Mouse (Mus musculus): Measurements from ENCODE around the gene Dnase2a. TPM values are rescaled to one million over a fixed set of nuclear protein-coding genes. Genes with fewer than 3 reads are reported as not detected.

The Dnase2a gene
- polyA plus RNA-seq, 1 experiment from 2014 or later: 17.9 TPM

- Histone ChIP-seq H3K9ac (replicated peaks; ENCODE audit: low read depth, low read length) (no peak overlapping the region), H3K27me3 (ENCODE audit: control insufficient read depth, insufficient read depth, low read length) (peaks cover 20% of the 10 kb centered on the region), H3K9me3 (ENCODE audit: control insufficient read depth, low read depth, low read length) (no peaks in the 10 kb centered on the region), H3K36me3 (ENCODE audit: control insufficient read depth, insufficient read depth, low read length) (no peaks in the 10 kb centered on the region), H3K4me1 (ENCODE audit: control insufficient read depth, insufficient read depth, low read length) (no peaks in the 10 kb centered on the region; the same call in 1 of the 2 replicates), H3K4me3 (ENCODE audit: low read depth, low read length) (no peak overlapping the region), H3K4me2 (replicated peaks; ENCODE audit: low read depth, low read length) (no peak overlapping the region), H3K27ac (ENCODE audit: low read length) (no peak overlapping the region)
- ATAC-seq (ENCODE audit: insufficient number of reproducible peaks, insufficient read depth, low FRiP score, low read depth): no peak
- WGBS: 90% methylated on average over 6 of the region's 6 CpGs
These were observed 2.2 kb downstream of the Dnase2a start for GRCm38 (mm10) chr8:84910551-84910950.

DNA sequence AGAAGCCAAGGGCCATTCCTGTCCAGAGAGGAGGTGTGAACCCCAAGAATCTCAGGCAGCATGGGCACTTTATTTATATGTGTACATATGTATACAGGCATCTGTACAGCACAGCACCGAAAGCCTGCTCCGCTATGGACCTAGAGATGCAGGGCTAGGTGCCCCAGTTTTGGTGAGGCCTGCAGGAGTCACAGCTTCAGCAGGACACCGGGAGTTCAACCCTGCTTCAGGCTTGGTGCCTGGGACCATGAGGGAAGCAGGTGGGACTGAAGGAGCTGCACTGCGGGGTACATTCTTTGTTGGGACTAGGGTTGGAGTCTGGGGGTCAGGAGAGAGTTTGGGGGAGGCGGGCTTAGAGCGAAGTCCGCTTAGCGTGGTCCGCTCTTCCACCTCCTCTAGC is 3.5 kb downstream of the Dnase2a start:
- Histone ChIP-seq H3K4me2 (replicated peaks; ENCODE audit: low read depth, low read length) (no peak overlapping the region), H3K9me3 (ENCODE audit: control insufficient read depth, low read depth, low read length) (no peaks in the 10 kb centered on the region), H3K4me3 (ENCODE audit: low read depth, low read length) (no peak overlapping the region), H3K27ac (ENCODE audit: low read length) (no peak overlapping the region), H3K4me1 (ENCODE audit: control insufficient read depth, insufficient read depth, low read length) (no peaks in the 10 kb centered on the region; the same call in 1 of the 2 replicates), H3K9ac (replicated peaks; ENCODE audit: low read depth, low read length) (no peak overlapping the region), H3K36me3 (ENCODE audit: control insufficient read depth, insufficient read depth, low read length) (no peaks in the 10 kb centered on the region), H3K27me3 (ENCODE audit: control insufficient read depth, insufficient read depth, low read length) (peaks cover 24% of the 10 kb centered on the region)
- 86% methylated on average over 9 of the region's 9 CpGs for WGBS
- ATAC-seq (ENCODE audit: insufficient number of reproducible peaks, insufficient read depth, low FRiP score, low read depth): no peak

DNA sequence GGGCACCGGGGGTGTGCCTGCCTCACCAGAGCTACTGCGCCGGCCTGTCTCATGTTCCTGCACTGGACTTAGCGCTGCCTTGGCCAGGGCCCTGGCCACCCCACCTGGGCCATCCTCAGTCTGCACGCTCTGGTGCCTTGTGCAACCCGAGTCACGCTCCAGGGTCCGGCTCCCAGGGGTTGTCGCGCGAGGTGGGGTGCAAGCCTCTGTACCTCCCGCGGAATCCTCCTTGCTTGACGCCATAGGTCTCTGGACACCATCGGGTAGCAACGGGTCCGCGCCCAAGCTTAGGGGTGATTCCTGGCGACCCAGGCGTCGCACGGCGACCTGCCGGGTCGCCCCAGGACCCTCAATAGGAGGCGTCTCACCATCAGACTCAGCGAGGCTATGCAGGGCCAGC is 4.0 kb downstream of the Dnase2a start:
- Histone ChIP-seq H3K27ac (ENCODE audit: low read length) (no peak overlapping the region), H3K36me3 (ENCODE audit: control insufficient read depth, insufficient read depth, low read length) (no peaks in the 10 kb centered on the region), H3K4me3 (ENCODE audit: low read depth, low read length) (peak overlapping the region; percentile 39), H3K27me3 (ENCODE audit: control insufficient read depth, insufficient read depth, low read length) (peaks cover 24% of the 10 kb centered on the region), H3K9me3 (ENCODE audit: control insufficient read depth, low read depth, low read length) (no peaks in the 10 kb centered on the region), H3K4me2 (replicated peaks; ENCODE audit: low read depth, low read length) (peak overlapping the region; percentile 75), H3K4me1 (ENCODE audit: control insufficient read depth, insufficient read depth, low read length) (no peaks in the 10 kb centered on the region; the same call in 1 of the 2 replicates), H3K9ac (replicated peaks; ENCODE audit: low read depth, low read length) (no peak overlapping the region)
- ATAC-seq (ENCODE audit: insufficient number of reproducible peaks, insufficient read depth, low FRiP score, low read depth): no peak
- WGBS: 22% methylated on average over 27 of the region's 27 CpGs

GRCm38 (mm10) chr8:84912895-84913501 is 4.6 kb downstream of the Dnase2a start:
- Histone ChIP-seq H3K27me3 (ENCODE audit: control insufficient read depth, insufficient read depth, low read length) (peaks cover 24% of the 10 kb centered on the region), H3K9me3 (ENCODE audit: control insufficient read depth, low read depth, low read length) (no peaks in the 10 kb centered on the region), H3K36me3 (ENCODE audit: control insufficient read depth, insufficient read depth, low read length) (no peaks in the 10 kb centered on the region), H3K4me1 (ENCODE audit: control insufficient read depth, insufficient read depth, low read length) (no peaks in the 10 kb centered on the region; the same call in 1 of the 2 replicates), H3K27ac (ENCODE audit: low read length) (no peak overlapping the region), H3K9ac (replicated peaks; ENCODE audit: low read depth, low read length) (peak overlapping the region; percentile 25; the same call in 1 of the 2 replicates), H3K4me3 (ENCODE audit: low read depth, low read length) (peak overlapping the region; percentile 39), H3K4me2 (replicated peaks; ENCODE audit: low read depth, low read length) (peak overlapping the region; percentile 75)
- WGBS: under 1% methylated on average over 55 of the region's 55 CpGs
- peak; percentile 70 for ATAC-seq (ENCODE audit: insufficient number of reproducible peaks, insufficient read depth, low FRiP score, low read depth)

- no peak for ATAC-seq (ENCODE audit: insufficient number of reproducible peaks, insufficient read depth, low FRiP score, low read depth)
- no peaks in the 10 kb centered on the region for H3K9me3 ChIP-seq (ENCODE audit: control insufficient read depth, low read depth, low read length)
- H3K4me2 ChIP-seq (replicated peaks; ENCODE audit: low read depth, low read length): peak overlapping the region; percentile 75
- peak overlapping the region; percentile 25; the same call in 1 of the 2 replicates for H3K9ac ChIP-seq (replicated peaks; ENCODE audit: low read depth, low read length)
- H3K36me3 ChIP-seq (ENCODE audit: control insufficient read depth, insufficient read depth, low read length): no peaks in the 10 kb centered on the region
- H3K27ac ChIP-seq (ENCODE audit: low read length): no peak overlapping the region
- peak overlapping the region; percentile 39 for H3K4me3 ChIP-seq (ENCODE audit: low read depth, low read length)
- 11% methylated on average over 9 of the region's 9 CpGs for WGBS
- peaks cover 24% of the 10 kb centered on the region for H3K27me3 ChIP-seq (ENCODE audit: control insufficient read depth, insufficient read depth, low read length)
- no peaks in the 10 kb centered on the region; the same call in 1 of the 2 replicates for H3K4me1 ChIP-seq (ENCODE audit: control insufficient read depth, insufficient read depth, low read length)
These were observed 5.1 kb downstream of the Dnase2a start for GRCm38 (mm10) chr8:84913502-84913900.

GRCm38 (mm10) chr8:84913960-84914359 is 5.6 kb downstream of the Dnase2a start:
- Histone ChIP-seq H3K4me1 (ENCODE audit: control insufficient read depth, insufficient read depth, low read length) (no peaks in the 10 kb centered on the region; the same call in 1 of the 2 replicates), H3K27ac (ENCODE audit: low read length) (no peak overlapping the region), H3K27me3 (ENCODE audit: control insufficient read depth, insufficient read depth, low read length) (peaks cover 24% of the 10 kb centered on the region), H3K36me3 (ENCODE audit: control insufficient read depth, insufficient read depth, low read length) (no peaks in the 10 kb centered on the region), H3K9me3 (ENCODE audit: control insufficient read depth, low read depth, low read length) (no peaks in the 10 kb centered on the region), H3K4me2 (replicated peaks; ENCODE audit: low read depth, low read length) (peak overlapping the region; percentile 75), H3K4me3 (ENCODE audit: low read depth, low read length) (peak overlapping the region; percentile 39; the same call in 1 of the 2 replicates), H3K9ac (replicated peaks; ENCODE audit: low read depth, low read length) (no peak overlapping the region)
- no peak for ATAC-seq (ENCODE audit: insufficient number of reproducible peaks, insufficient read depth, low FRiP score, low read depth)
- 33% methylated on average over 4 of the region's 4 CpGs for WGBS

- no peak for ATAC-seq (ENCODE audit: insufficient number of reproducible peaks, insufficient read depth, low FRiP score, low read depth)
- H3K4me3 ChIP-seq (ENCODE audit: low read depth, low read length): no peak overlapping the region
- H3K9ac ChIP-seq (replicated peaks; ENCODE audit: low read depth, low read length): no peak overlapping the region
- H3K9me3 ChIP-seq (ENCODE audit: control insufficient read depth, low read depth, low read length): no peaks in the 10 kb centered on the region
- H3K36me3 ChIP-seq (ENCODE audit: control insufficient read depth, insufficient read depth, low read length): no peaks in the 10 kb centered on the region
- 84% methylated on average over 8 of the region's 8 CpGs for WGBS
- no peaks in the 10 kb centered on the region for H3K4me1 ChIP-seq (ENCODE audit: control insufficient read depth, insufficient read depth, low read length)
- no peak overlapping the region for H3K4me2 ChIP-seq (replicated peaks; ENCODE audit: low read depth, low read length)
- H3K27ac ChIP-seq (ENCODE audit: low read length): no peak overlapping the region
- peaks cover 24% of the 10 kb centered on the region for H3K27me3 ChIP-seq (ENCODE audit: control insufficient read depth, insufficient read depth, low read length)
These were observed 6.9 kb downstream of the Dnase2a start for GRCm38 (mm10) chr8:84915269-84915668.

DNA sequence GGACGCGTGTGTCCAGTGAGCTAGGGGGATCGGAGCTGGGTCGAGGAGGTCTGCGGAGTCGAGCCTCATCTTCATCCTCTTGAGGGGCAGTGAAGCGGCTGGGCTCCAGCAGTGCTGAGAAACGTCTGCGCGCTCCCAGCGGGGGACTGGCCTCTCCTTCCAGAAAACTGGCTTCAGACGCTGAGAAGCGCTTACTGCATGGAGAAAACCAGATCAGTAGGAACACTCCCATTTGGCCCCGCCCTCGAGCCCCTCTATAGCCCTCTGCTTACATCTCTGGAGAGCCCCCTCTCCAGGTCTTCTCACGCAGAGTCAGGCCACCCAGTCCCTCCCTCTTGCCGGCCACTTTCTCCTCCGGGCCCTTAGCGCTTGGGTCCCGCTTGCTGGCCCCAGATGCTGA is 9.4 kb downstream of the Dnase2a start:
- WGBS: 38% methylated on average over 20 of the region's 20 CpGs
- H3K27me3 ChIP-seq (ENCODE audit: control insufficient read depth, insufficient read depth, low read length): peaks cover 9% of the 10 kb centered on the region
- H3K9me3 ChIP-seq (ENCODE audit: control insufficient read depth, low read depth, low read length): no peaks in the 10 kb centered on the region
- no peaks in the 10 kb centered on the region for H3K4me1 ChIP-seq (ENCODE audit: control insufficient read depth, insufficient read depth, low read length)
- no peaks in the 10 kb centered on the region for H3K36me3 ChIP-seq (ENCODE audit: control insufficient read depth, insufficient read depth, low read length)
- H3K4me3 ChIP-seq (ENCODE audit: low read depth, low read length): no peak overlapping the region
- ATAC-seq (ENCODE audit: insufficient number of reproducible peaks, insufficient read depth, low FRiP score, low read depth): no peak
- no peak overlapping the region for H3K9ac ChIP-seq (replicated peaks; ENCODE audit: low read depth, low read length)
- H3K4me2 ChIP-seq (replicated peaks; ENCODE audit: low read depth, low read length): no peak overlapping the region
- H3K27ac ChIP-seq (ENCODE audit: low read length): no peak overlapping the region

DNA sequence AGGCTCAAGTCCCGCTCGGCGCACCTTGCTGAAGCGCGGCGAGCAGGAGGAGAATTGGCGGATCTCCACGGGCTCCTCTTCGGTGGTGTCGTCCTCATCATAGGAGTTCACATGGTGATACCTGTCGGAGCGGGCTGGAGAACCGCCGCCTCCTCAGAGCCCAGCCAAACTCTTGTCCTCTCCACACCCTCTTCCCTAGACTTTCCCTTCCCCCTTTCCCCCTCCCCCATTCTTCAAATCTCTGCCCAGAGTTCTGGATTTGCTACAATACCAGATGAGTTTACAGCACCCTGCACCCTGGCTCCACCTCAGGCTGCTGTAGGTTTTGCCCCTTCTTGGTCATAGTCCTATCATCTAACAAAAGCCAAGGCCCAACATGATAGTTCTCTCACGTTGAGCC is 10.3 kb downstream of the Dnase2a start:
- Histone ChIP-seq H3K27me3 (ENCODE audit: control insufficient read depth, insufficient read depth, low read length) (0 out of 2 replicates have a peak, but pooled peaks cover 4% of the 10 kb centered on the region), H3K9me3 (ENCODE audit: control insufficient read depth, low read depth, low read length) (no peaks in the 10 kb centered on the region), H3K4me3 (ENCODE audit: low read depth, low read length) (no peak overlapping the region), H3K36me3 (ENCODE audit: control insufficient read depth, insufficient read depth, low read length) (no peaks in the 10 kb centered on the region), H3K27ac (ENCODE audit: low read length) (no peak overlapping the region), H3K9ac (replicated peaks; ENCODE audit: low read depth, low read length) (no peak overlapping the region), H3K4me2 (replicated peaks; ENCODE audit: low read depth, low read length) (no peak overlapping the region), H3K4me1 (ENCODE audit: control insufficient read depth, insufficient read depth, low read length) (no peaks in the 10 kb centered on the region)
- ATAC-seq (ENCODE audit: insufficient number of reproducible peaks, insufficient read depth, low FRiP score, low read depth): no peak
- WGBS: 88% methylated on average over 15 of the region's 15 CpGs

All from stomach, embryonic 14.5 days (tissue).